Mouse (Mus musculus) 416B (cell line): Measurements from ENCODE around the gene Wwtr1.

Experiments
- DNase-seq: peaks from one replicate; pipeline ENCODE4 v3.0.0; 2011; ENCODE audit warnings: low read depth

Gene Wwtr1

GRCm38 (mm10) chr3:57558761-57559160 lies 16.9 kb downstream of the Wwtr1 start:
- no peak for DNase-seq

GRCm38 (mm10) chr3:57557408-57557807 lies 18.3 kb downstream of the Wwtr1 start:
- DNase-seq, result no peak

- DNase-seq, result peak; percentile 87
Observed at GRCm38 (mm10) chr3:57555560-57555959, 20.1 kb downstream of the Wwtr1 start.

- DNase-seq, result no peak
Observed at GRCm38 (mm10) chr3:57554890-57555239, 20.8 kb downstream of the Wwtr1 start.

GRCm38 (mm10) chr3:57554124-57554889 lies 21.4 kb downstream of the Wwtr1 start:
- no peak for DNase-seq

- peak; percentile 16 for DNase-seq
Observed at GRCm38 (mm10) chr3:57553108-57553507, 22.6 kb downstream of the Wwtr1 start.

GRCm38 (mm10) chr3:57551210-57551609 lies 24.5 kb downstream of the Wwtr1 start:
- DNase-seq, result no peak

- DNase-seq, result peak; percentile 90
Observed at GRCm38 (mm10) chr3:57550468-57551185, 25.1 kb downstream of the Wwtr1 start.

- no peak for DNase-seq
Observed at GRCm38 (mm10) chr3:57544154-57544553, 31.6 kb downstream of the Wwtr1 start.

GRCm38 (mm10) chr3:57542848-57543380 lies 32.8 kb downstream of the Wwtr1 start:
- DNase-seq, result no peak

- DNase-seq, result no peak
Observed at GRCm38 (mm10) chr3:57541205-57541604, 34.5 kb downstream of the Wwtr1 start.

GRCm38 (mm10) chr3:57540474-57540873 lies 35.2 kb downstream of the Wwtr1 start:
- peak; percentile 59 for DNase-seq

- no peak for DNase-seq
Observed at GRCm38 (mm10) chr3:57535483-57536185, 40.1 kb downstream of the Wwtr1 start.

GRCm38 (mm10) chr3:57534450-57534849 lies 41.3 kb downstream of the Wwtr1 start:
- no peak for DNase-seq

GRCm38 (mm10) chr3:57533876-57534275 lies 41.8 kb downstream of the Wwtr1 start:
- no peak for DNase-seq

GRCm38 (mm10) chr3:57532991-57533725 lies 42.6 kb downstream of the Wwtr1 start:
- no peak for DNase-seq

GRCm38 (mm10) chr3:57530836-57531235 lies 44.9 kb downstream of the Wwtr1 start:
- no peak for DNase-seq

- no peak for DNase-seq
Observed at GRCm38 (mm10) chr3:57530221-57530620, 45.5 kb downstream of the Wwtr1 start.

GRCm38 (mm10) chr3:57527154-57527553 lies 48.6 kb downstream of the Wwtr1 start:
- DNase-seq, result no peak

- DNase-seq, result no peak
Observed at GRCm38 (mm10) chr3:57523093-57523492, 52.6 kb downstream of the Wwtr1 start.

GRCm38 (mm10) chr3:57521876-57522275 lies 53.8 kb downstream of the Wwtr1 start:
- DNase-seq, result no peak

GRCm38 (mm10) chr3:57519995-57520394 lies 55.7 kb downstream of the Wwtr1 start:
- DNase-seq, result no peak
